Mouse (Mus musculus) gastrocnemius, postnatal 14 days (tissue): Measurements from ENCODE around the gene Gtpbp3. TPM values are rescaled to one million over a fixed set of nuclear protein-coding genes. Genes with fewer than 3 reads are reported as not detected.

Experiments
- DNase-seq: peaks from one replicate; pipeline ENCODE4 v3.0.0; 2021; ENCODE audit warnings: mixed read lengths
- intact Hi-C: fragments of 180-260 bp; cut with DNase I; formaldehyde crosslinking; loops from one replicate; pipeline ENCODE4 v1.15.1; 2025; ENCODE audit warnings: low total_unique reads
- total RNA-seq, 2 experiments: library from RNA; stranded (reverse); gene quantifications; 2 replicates each; pipeline ENCODE4 v1.2.3; 2021

Gene Gtpbp3
- total RNA-seq, 2 experiments from 2014 or later = 7.5 to 8.5 TPM

DNA sequence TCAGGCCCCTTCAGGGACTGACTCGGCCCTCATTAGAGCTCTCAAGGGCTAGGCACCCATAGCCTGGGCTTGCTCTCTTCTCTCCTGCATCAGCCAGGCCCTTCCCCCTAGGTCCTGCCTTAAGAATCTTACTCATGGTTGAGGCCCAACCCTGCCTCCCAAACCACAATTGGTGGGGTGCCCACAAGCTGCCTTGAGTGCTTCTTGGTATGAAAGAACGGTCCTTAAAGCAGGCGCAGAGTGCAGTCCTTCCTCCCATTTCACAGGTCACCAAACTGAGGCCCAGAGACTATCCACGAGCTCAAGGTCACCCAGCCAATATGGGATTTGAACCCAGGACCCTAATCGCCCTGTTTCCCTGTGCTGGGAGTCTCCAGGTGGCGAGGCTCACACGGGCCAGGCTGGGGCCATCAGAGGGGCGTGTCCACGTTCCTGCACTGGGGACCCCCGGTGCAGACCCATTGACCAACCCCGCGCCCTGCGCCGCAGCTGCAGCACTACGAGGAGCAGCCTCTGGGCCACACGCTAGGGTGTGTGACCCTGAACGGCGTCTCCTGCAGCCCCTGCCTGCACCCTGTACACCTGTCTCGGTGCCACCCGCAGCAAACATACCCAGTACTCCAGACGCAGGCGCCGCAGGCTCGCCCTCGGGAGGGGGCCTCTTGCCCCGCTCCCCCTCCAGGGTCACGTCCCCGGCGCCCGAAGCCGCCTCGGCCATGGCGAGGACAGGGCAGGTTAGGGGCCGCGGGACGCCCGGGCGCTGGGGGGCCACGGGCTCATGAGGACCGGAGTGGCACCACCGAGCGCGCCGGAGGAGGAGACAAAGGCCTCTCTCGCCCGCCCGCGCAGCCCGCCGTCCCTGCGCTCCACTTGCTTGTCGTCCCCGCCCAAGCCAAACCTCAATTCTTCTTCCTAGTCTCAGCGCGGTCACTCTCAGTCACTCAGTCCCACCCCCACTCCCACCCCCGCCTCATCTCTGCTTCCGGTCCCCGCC is 2.5 kb upstream of the Gtpbp3 start, which contains the start of gene Ano8:
Ano8 (minus strand) TSS at position 822 of the 994 bp plus-strand sequence.
- DNase-seq = peak; percentile 88
- intact Hi-C loops = no loop called here

DNA sequence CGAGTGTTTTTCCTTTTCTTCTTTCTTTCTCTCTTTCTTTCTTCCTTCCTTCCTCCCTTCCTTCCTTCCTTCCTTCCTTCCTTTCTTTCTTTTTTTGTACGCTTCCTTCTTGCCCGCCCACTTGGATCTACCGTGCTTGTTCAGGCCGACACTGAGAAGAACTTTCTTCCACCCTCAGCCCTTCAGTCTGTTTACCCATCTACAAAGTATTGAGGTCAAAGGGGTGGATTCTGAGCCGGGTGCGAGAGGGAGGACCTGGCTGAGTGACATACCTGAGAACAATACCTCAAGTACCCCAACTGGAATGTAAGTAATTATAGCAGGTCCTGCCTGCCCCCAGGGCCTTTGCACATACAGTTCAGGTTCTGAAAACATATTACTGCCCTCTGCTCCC is 1.8 kb upstream of the Gtpbp3 start:
- DNase-seq = no peak
- intact Hi-C loops = no loop called here

DNA sequence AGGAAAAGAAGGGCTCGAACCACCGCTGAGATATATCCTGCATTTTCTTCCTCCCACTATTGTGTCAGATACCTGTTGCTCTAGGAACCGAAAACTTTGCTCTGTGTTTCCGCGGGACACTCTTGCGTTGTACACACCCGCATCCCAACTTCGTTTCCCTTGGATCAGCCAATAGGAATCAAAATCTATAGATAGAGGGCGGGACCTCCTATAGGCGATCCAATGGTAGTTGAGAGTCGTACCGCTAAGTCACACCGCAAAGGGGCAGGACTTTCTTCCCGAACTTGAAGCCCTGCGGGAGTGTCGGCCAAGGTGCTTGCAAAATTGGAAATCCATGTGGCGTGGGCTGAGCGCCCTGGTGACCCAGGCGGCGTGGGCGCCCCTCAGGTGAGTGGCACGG is 551 bp downstream of the Gtpbp3 start:
- intact Hi-C loops = no loop called here
- DNase-seq = peak; percentile 80

DNA sequence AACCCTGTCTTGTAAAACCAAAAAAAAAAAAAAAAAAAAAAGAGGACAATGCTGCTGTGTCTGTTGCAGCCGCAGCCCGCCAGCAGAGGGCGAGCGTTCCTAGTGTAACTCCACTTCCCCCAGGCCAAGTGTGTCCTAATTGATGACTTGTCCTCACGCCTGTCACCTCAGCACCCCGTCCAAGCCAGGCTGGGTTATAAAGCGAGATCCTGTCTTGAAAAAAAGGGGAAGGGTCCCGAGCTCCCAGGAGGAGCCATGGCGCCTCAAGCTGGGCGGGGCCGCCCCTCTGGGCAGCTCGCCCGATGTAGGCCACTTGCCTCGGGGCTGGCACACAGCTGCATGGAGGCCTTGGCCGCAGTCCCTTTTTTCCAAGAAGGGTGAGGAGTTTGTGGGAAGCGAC is 7.1 kb downstream of the Gtpbp3 start:
- intact Hi-C loops = no loop called here

DNA sequence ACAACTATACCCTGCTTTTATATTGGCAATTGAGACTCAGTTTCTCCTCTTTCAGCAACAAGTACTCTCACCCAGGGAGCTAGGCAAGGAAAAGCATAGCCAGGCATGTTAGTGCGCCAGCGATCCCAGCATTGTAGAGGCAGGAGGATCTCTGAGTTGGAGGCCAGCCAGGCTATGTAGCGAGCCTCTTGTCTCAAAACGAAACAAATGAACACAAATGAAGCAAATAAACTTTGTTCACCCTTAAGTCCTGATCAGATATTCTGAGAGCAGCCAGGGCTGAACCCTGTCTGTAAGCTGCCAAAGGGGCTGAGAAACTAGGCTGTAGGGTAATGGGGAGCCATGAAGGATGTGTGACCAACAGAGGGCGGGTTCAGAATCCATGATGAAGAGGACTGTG is 7.9 kb downstream of the Gtpbp3 start:
- intact Hi-C loops = no loop called here

More for the DNA sequence above, 7.1 kb downstream of the Gtpbp3 start:
- peak; percentile 88 for DNase-seq

DNA sequence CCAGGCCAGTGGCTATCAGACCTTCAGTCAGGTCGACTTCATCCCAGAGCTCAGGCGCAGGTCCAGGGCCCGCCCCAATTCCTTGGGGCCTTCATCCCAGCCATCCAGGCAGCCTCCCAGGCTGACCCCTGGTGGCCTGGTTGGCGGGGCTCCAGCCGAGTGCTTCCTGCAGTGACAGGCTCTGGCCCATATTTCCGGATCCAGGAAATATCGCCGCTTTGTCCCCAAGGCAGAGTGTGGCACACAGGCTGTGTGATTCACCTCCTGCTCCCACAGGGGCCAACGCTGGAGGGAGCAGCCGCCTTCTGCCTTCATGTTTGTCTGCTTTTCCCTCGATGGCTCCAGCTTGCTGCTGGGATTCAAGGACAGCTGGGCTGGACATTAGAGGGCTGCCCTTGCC is 8.6 kb downstream of the Gtpbp3 start:
- DNase-seq = peak; percentile 94
- intact Hi-C loops = no loop called here

More for the DNA sequence above, 7.9 kb downstream of the Gtpbp3 start:
- no peak for DNase-seq

DNA sequence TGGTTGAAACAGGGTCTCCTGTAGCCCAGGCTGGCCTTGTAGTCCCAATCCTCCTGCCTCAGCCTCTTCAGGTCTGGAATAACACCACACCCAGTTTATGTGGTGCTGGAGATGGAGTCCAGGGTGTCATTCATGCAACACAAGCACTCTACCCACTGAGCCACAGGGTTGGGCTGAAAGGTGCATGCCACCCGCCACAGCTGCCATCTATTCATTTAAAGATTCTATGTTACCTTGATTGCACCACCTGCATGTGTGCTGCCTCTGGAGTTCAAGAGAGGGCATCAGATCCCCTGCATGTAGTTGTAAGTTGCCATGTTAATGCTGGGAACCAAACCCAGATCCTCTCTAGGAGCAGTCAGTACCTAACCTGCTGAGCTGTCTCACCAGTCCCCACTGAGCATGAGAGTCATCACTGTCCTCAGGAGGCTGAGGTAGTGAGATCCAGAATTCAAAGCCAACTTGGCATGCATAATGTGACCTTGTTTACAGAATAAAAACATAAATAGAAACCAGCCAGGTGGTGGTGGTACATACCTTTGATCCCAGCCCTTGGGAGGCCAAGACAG is 9.3 kb downstream of the Gtpbp3 start:
- intact Hi-C loops = no loop called here
- DNase-seq = no peak

DNA sequence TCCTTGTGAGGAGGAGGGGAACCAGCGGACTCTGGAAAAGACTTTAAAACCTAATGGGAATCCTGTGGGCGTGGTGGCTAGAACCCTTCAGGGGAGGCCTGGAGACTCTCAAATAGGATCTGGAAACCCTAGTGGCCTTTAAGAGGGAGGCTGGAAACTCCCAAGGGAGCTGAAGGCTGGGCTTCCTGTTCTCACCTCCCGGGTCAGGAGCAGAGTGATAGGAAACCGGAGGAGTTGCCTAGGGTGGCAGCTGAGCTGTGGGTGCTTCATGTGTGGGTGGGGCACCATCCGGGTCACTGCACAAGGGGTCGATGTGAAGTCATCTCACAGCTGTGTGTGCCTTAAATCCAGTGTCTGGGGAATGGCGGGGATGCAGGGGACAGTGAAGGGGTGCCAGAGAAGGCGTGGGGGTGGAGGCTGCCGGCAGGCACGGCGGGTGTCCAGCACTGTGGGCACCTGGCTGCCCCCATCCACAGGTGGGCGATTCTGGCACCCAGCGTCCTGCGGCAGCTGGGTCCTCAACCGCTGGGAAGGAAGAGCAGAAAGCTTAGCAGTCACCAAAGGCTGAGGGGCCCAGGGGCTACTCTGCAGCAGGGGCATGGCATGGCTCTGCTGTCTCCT is 10.1 kb downstream of the Gtpbp3 start:
- DNase-seq = no peak
- intact Hi-C loops = no loop called here

DNA sequence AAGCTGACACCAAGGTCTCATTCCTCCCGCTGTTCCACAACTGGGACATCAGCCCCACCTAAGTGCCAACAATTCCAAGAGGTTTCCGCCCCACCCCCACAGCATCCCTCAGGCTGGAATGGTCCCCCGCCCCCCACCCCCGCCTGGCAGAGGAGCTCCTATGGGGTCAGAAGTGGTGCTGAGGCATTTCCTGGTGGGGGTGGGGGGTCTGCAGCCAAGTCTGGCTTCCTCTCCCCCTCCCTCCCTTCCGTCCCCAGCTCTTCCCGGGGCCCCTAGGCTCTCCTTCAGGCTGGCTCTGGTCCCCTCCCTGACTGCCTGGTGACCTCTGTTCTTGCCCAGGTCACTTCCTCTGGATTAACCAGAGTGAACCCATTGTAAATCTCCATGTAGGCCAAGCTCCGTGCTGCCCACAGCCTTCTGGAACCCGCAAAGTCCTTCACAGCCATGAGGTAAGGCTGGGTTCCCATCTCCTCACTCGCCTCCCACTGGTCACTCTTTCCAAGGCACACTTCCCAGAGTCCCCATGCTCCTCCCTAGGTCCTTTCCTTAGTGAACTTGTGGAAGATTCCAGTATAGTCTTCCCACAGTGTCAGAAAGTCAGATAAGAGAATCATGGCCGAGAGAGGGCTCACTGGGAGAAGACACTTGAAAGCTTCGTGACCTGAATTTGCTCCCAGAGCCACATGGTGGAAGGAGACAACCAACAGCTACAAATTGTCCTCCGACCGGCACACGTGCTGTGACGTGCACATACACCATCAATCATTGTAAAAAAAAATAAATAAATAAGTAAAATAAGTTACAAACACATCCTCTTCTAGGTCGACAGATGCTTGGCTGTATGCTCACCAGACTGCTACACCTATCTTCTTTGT is 11.2 kb downstream of the Gtpbp3 start:
- intact Hi-C loops = no loop called here
- no peak for DNase-seq

DNA sequence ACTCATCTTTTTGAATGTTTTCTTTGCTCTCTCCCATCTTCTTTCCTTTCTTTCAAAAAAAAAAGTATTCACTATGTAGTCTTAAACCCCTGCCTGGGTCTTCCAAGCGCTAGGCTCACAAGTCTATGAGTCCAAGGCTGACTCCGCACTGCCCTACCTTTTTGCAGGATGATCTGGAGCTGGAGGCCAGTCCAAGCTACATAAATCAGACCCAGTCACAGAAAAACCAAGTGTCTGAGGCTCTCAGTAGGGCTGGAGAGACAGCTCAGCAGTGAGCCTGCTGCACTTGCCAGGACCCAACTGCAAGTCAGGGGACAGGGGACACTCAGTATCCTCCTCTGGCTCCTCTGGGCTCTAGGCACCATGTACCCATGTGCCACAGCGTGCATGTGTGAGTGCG is 16.4 kb downstream of the Gtpbp3 start:
- DNase-seq = no peak
- intact Hi-C loops = no loop called here

DNA sequence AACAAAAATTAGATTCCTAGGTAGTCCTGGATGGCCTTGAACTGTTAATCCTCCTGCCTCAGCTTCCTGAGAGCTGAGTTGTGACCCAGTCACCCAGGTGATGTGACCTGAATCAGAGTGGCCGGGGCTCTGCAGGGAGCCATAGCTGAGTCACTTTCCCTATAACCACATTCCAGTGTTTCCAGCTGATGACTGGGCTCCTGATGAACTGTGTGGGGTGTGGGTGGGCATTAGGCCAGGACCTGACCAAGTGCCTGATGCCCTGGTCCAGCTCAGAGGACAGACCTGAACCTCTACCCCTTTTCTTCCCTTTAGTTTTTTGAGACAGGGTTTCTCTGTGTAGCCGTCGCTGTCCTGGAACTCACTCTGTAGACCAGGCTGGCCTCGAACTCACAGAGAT is 17.4 kb downstream of the Gtpbp3 start:
- no peak for DNase-seq
- intact Hi-C loops = no loop called here

DNA sequence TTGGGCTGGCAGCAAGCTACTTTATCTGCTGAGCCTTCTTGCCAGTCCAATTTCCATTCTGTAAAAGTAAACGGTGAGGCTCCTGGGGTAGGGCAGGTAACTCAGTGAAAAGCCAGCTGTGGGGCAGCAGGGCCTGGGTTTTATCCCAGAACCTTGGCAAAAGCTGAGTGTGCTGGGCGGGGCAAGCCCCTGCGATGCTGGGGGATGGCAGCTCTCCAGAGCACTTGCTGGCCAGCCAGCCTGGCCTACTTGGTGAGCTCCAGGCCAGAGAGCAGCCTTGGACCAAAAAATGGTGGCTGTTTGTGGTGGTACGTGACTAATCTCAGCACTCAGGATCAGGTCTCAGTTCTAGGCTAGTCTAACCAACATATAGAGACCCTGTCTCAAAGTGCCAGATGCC is 18.1 kb downstream of the Gtpbp3 start:
- DNase-seq = peak; percentile 62
- intact Hi-C loops = no loop called here

DNA sequence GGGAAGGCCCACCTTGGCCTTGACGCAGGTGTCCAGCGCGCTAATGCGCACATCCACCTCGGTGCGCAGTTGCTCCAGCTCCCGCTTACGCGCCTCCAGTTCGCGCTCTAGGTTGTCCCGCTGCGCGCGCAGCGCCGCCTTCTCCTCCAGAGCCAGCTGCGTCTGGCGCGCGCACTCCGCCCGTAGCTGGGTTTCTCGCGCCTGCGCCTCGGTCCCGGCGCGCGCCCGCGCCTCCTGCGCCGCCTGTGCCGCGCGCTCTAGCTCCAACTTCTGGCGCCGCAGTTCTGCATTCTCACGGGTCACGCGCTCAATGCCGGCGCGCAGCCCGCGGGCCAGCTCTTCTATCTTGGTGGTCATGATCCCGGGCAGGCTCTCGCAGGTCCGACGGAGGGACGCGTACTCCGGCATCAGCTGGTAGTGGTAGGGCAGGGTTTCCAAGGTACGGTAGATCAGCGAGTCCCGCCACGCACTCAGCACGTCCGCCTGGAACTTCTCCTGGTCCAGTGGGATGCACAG is 19.7 kb downstream of the Gtpbp3 start:
- intact Hi-C loops = no loop called here
- DNase-seq = peak; percentile 87

DNA sequence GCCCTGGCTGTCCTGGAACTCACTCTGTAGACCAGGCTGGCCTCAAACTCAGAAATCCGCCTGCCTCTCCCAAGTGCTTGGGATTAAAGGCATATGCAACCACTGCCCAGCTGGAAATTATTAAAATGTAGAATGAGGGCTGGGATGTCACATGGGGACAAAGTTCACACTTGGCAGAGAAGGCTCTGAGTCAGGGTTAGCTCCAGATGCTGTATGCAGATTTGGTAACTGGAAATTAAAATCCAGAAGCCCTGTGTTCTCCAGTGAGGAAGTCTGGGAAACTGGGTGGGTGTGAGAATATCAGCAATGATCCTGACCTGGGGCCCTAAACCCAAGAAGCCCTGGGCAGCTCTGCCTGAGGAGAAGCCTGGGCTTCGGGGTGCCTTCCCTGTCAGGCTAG is 21.4 kb downstream of the Gtpbp3 start:
- intact Hi-C loops = no loop called here
- DNase-seq = no peak

DNA sequence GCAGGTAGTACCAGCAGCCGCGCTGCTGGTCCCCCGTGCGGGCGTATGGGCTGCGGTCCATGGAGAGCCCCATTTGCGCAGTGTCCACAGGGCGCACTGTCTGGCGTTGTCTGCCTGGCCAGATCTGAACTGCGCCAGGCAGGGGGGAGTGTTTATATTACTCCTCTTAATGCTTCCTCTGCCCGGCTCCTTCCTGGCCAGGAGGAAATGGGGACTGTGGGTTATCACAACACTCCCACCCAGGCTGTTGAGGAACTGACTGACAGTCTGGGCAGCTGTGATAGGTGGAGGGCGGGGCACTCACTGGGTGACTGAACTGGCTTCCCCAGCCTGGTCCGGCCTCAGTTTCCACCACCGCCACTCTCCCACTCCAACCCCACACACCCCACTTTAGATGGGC is 23.7 kb downstream of the Gtpbp3 start, which contains the start of gene Plvap:
Plvap (minus strand) TSS at position 109 of the 400 bp plus-strand sequence.
- intact Hi-C loops = no loop called here

DNA sequence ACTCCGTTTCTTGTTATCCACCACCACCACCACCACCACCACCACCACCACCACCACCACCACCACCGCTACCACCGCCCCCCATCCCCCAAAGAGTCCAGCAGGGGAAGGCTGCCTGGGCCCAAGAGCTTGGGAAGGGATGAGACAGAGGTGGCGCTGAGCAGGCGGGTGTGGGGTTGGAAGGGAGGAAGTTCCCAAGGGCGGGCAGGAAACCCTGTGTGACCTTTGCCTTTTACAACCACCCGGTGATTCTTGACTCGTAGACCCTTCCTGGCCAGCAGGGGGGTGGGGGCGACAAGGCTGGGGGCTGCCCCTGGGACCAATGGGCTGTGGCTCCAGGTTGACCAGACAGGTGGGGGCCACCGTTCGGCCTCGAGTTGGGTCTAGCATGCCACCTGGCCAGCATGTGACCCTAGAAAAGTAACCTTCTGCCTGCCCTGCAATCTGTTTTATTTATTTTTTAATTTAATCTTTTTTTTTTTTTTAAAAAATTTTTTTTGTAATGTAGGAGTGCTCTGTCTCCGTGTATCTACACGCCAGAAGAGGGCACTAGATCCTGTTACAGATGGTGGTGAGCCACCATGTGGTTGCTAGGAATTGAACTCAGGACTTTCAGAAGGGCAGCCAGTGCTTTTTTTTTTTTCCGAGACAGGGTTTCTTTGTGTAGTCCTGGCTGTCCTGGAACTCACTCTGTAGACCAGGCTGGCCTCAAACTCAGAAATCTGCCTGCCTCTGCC is 25.3 kb downstream of the Gtpbp3 start:
- DNase-seq = no peak
- intact Hi-C loops = no loop called here

More for the DNA sequence above, 23.7 kb downstream of the Gtpbp3 start, which contains the start of gene Plvap:
- DNase-seq = no peak

DNA sequence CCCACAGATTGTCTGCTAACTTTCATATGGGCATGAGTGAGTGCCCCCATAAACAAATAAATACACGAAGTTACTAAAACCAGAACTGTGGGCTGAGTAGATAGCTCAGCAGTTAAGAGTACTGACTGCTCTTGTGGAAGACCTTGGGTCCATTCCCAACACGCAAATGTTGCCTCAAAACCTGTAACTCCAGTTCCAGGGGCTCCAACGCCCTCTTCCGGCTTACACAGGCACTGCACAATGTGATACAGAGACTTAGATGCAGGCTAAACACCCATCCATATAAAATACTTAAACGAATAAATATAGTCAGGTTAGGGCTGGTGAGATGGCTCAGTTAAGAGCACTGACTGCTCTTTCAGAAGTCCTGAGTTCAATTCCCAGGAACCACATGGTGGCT is 27.1 kb downstream of the Gtpbp3 start:
- DNase-seq = no peak
- intact Hi-C loops = no loop called here

DNA sequence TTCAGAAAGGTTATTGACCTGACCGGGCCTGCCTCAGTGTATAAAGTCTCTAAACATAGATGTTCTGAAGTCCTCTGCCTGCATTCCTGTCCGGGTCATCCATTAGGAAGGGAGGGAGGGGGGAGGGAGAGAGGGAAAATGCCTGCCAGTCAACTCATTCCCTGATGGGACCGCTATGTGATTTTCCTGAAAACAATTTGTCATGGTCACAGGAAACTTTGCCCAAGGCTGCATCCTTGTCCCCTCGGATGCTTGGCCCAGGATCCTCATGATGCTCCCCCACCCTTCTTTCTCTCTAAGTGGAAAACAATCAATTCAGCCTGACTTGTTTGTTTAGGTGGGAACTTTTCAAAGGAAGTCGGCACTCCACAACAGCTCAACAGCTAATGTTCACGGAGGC is 28.9 kb downstream of the Gtpbp3 start:
- no peak for DNase-seq
- intact Hi-C loops = no loop called here
